Mouse (Mus musculus): ENCODE data around the gene Btbd35f6. TPM values are rescaled to one million over a fixed set of nuclear protein-coding genes. Genes with fewer than 3 reads are reported as not detected.
"Not testable (repeated sequence)": the region's sequence is repeated elsewhere in the genome, so short reads cannot be mapped to it uniquely, and the experiment has no call there.

The Btbd35f6 gene
- polyA plus RNA-seq (2015; fragmentation: Nextera tagmentation; extraction: Ambion mirVana) = not detected in 2 replicates

DNA sequence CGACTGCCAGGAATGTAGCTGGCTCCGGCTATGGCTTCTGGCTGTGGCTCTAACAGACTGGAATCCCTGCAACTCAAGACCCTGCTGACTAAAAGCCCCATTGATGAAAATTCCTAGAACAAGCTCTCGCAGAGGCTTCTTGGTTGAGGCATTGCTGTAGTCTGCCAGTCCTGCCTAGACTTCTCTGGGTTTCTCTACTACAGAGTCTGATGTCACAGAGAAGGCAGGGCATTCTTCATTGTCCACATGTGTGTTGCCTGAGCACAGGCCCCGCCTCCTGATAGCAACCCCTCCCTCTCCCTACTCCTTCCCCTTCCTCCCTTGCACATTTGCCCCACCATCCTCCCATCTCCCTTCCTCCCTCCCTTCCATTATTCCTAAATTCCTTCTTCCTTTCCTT lies at the start of gene Btbd35f6:
Gene Btbd35f6, minus strand, starts transcription at position 101 of the 400 bp plus-strand sequence.
- not testable (repeated sequence) for H3K4me1 ChIP-seq (replicated peaks); H3K27me3 ChIP-seq; H3K36me3 ChIP-seq; H3K9me3 ChIP-seq; H3K27ac ChIP-seq (replicated peaks); H3K9ac ChIP-seq; ATAC-seq (ENCODE audit: low read depth); H3K4me2 ChIP-seq; H3K4me3 ChIP-seq
- 64% methylated on average over 2 of the region's 4 CpGs for WGBS

DNA sequence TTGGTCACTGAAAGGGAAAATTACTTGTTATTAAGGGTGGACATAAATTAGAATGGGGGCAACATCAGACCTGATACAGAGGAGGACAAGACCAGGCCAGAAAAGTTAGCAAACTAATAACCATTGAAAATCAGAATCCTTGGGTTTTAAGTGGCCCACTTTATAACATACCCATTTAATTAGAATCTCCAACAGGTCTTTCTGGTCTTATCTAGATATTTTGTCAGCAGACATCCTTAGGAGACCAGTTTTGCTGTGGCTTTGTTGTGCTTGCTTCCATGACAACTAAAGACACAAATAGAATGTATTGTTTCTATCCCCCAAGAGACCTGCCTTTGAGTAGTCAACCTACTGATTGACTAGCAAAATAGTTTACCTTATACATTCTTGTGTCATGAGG lies 30.4 kb upstream of the Btbd35f6 start, which contains the start of gene Gm21870:
Gene Gm21870, minus strand, starts transcription at position 101 of the 400 bp plus-strand sequence.
- not testable (repeated sequence) for H3K36me3 ChIP-seq; H3K27ac ChIP-seq (replicated peaks); H3K9ac ChIP-seq; H3K4me2 ChIP-seq; H3K9me3 ChIP-seq; H3K4me1 ChIP-seq (replicated peaks); ATAC-seq (ENCODE audit: low read depth); H3K4me3 ChIP-seq; H3K27me3 ChIP-seq

DNA sequence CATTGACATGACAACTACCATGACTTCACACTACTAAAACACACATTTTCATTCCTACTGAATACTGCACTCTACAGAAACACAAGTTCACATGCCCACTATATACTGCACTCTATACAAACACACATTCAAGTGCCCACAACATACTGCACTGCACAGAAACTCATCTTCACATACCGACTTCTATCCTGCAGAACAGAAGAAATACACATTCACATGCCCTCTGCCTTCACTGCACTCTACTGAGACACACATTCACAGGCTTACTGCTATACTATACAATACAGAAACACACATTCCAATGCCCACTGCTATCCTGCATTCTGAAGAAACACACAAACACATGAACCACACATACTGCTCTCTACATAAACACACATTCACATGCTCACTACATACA lies 26.1 kb downstream of the Btbd35f6 start:
- H3K4me3 ChIP-seq, H3K4me2 ChIP-seq: not testable (repeated sequence)
- WGBS = no CpG with 5 or more reads among the region's 1 CpGs

DNA sequence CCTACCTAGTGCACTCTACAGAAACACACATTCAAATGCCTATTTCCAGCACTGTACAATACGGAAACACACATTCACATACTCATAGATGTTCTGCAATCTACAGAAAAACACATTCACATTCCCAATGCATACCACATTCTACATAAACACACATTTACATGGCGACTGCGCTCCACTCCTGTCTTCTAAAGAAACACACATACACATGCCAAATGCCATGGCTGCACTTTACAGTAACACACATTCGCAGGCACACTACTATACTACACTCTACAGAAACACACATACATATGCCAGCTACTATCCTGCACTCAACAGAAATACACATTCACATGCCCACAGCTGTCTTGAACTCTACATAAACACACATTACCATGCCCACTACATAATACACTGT lies 28.1 kb downstream of the Btbd35f6 start:
- H3K27me3 ChIP-seq = not testable (repeated sequence)
- WGBS = 83% methylated on average over 4 of the region's 4 CpGs

More for the DNA sequence above, 26.1 kb downstream of the Btbd35f6 start:
- H3K36me3 ChIP-seq; H3K27ac ChIP-seq (replicated peaks); ATAC-seq (ENCODE audit: low read depth); H3K27me3 ChIP-seq; H3K9ac ChIP-seq; H3K4me1 ChIP-seq (replicated peaks): not testable (repeated sequence)
- peaks cover 28% of the 10 kb centered on the region for H3K9me3 ChIP-seq

DNA sequence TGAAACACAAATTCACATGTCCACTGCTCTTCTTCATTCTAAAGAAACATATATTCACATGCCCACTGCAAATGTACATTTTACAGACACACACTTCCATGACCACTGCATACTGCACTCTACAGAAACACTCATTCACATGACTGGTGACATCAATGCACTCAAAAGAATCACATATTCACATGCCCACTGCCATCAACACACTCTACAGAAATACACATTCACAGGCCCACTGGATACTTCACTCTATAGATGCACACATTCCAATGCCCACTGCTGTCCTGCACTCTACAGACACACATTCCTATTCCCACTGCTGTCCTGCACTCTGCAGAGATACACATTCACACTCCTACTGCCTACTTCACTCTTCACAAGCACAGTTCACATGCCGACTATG lies 30.0 kb downstream of the Btbd35f6 start:
- ATAC-seq (ENCODE audit: low read depth); H3K36me3 ChIP-seq; H3K4me2 ChIP-seq; H3K4me1 ChIP-seq (replicated peaks); H3K27ac ChIP-seq (replicated peaks); H3K9ac ChIP-seq; H3K27me3 ChIP-seq; H3K4me3 ChIP-seq: not testable (repeated sequence)
- WGBS = no CpG with 5 or more reads among the region's 1 CpGs
- peaks cover 37% of the 10 kb centered on the region for H3K9me3 ChIP-seq

More for the DNA sequence above, 28.1 kb downstream of the Btbd35f6 start:
- peaks cover 28% of the 10 kb centered on the region for H3K9me3 ChIP-seq
- H3K27ac ChIP-seq (replicated peaks); ATAC-seq (ENCODE audit: low read depth); H3K4me3 ChIP-seq; H3K9ac ChIP-seq; H3K36me3 ChIP-seq; H3K4me1 ChIP-seq (replicated peaks); H3K4me2 ChIP-seq: not testable (repeated sequence)

DNA sequence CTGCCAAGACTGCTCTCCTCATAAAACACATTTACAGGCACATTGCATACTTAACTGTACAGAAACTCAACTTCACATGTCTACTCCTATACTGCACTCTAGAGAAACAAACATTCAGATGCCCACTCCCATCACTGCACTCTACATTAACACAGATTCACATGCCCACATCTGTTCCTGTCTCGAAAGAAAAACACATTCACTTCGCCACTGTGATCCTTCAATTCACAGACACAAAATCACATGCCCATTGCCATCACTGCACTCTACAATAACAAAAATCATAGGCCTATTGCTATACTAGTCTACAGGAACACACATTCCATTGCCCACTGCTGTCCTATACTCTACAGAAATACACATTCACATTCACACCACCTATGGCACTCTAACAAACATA lies 30.9 kb downstream of the Btbd35f6 start:
- H3K4me1 ChIP-seq (replicated peaks); H3K27me3 ChIP-seq; H3K4me2 ChIP-seq; H3K36me3 ChIP-seq; H3K9ac ChIP-seq; H3K27ac ChIP-seq (replicated peaks); ATAC-seq (ENCODE audit: low read depth); H3K4me3 ChIP-seq: not testable (repeated sequence)
- H3K9me3 ChIP-seq = peaks cover 34% of the 10 kb centered on the region
- 85% methylated on average over 2 of the region's 2 CpGs for WGBS

Other genes starting within 250 kb of the Btbd35f6 start
- gene Gm21870, start 30.3 kb upstream of the Btbd35f6 start, polyA plus RNA-seq (2015; fragmentation: Nextera tagmentation; extraction: Ambion mirVana) = not detected in 2 replicates
- not detected in 2 replicates for gene Btbd35f9, start 205.0 kb upstream of the Btbd35f6 start, polyA plus RNA-seq (2015; fragmentation: Nextera tagmentation; extraction: Ambion mirVana)